Mouse (Mus musculus) gastrocnemius, postnatal 14 days (tissue): ENCODE measurements at regions not wholly inside any gene's neighbourhood (a gene's known extent, or its start where the extent isn't known, plus 50 kb on each side); places are given as distances from the start of the nearest gene placed in this dataset.

Experiments
- DNase-seq: peaks from one replicate; pipeline ENCODE4 v3.0.0; 2021; ENCODE audit warnings: mixed read lengths
- intact Hi-C: fragments of 180-260 bp; cut with DNase I; formaldehyde crosslinking; loops from one replicate; pipeline ENCODE4 v1.15.1; 2025; ENCODE audit warnings: low total_unique reads

- intact Hi-C loops = no loop called here
- no peak for DNase-seq
Measured at GRCm38 (mm10) chr7:136530006-136530785, 364.2 kb upstream of the Mgmt start.

GRCm38 (mm10) chr7:136531301-136531700 lies 363.1 kb upstream of the Mgmt start:
- peak; percentile 52 for DNase-seq
- intact Hi-C loops = no loop called here

GRCm38 (mm10) chr7:136541876-136542655 lies 352.3 kb upstream of the Mgmt start:
- intact Hi-C loops = no loop called here
- no peak for DNase-seq

- no peak for DNase-seq
- intact Hi-C loops = no loop called here
Measured at GRCm38 (mm10) chr7:136542896-136543295, 351.5 kb upstream of the Mgmt start.

GRCm38 (mm10) chr7:136547837-136548236 lies 346.6 kb upstream of the Mgmt start:
- DNase-seq = no peak

GRCm38 (mm10) chr7:136556436-136556835 lies 338.0 kb upstream of the Mgmt start:
- intact Hi-C loops = no loop called here
- DNase-seq = no peak

More at GRCm38 (mm10) chr7:136547837-136548236, 346.6 kb upstream of the Mgmt start:
- intact Hi-C loops = no loop called here

- no peak for DNase-seq
- intact Hi-C loops = no loop called here
Measured at GRCm38 (mm10) chr7:136559536-136559935, 334.9 kb upstream of the Mgmt start.

- intact Hi-C loops = no loop called here
- DNase-seq = no peak
Measured at GRCm38 (mm10) chr7:136570911-136571310, 323.5 kb upstream of the Mgmt start.

GRCm38 (mm10) chr7:136581896-136582295 lies 312.5 kb upstream of the Mgmt start:
- no peak for DNase-seq
- intact Hi-C loops = no loop called here

GRCm38 (mm10) chr7:136584361-136584760 lies 310.1 kb upstream of the Mgmt start:
- intact Hi-C loops = no loop called here
- no peak for DNase-seq

GRCm38 (mm10) chr7:136588491-136588890 lies 305.9 kb upstream of the Mgmt start:
- no peak for DNase-seq
- intact Hi-C loops = no loop called here

- DNase-seq = no peak
- intact Hi-C loops = no loop called here
Measured at GRCm38 (mm10) chr7:136590947-136591346, 303.5 kb upstream of the Mgmt start.

GRCm38 (mm10) chr7:136607278-136608120 lies 286.9 kb upstream of the Mgmt start:
- intact Hi-C loops = no loop called here
- DNase-seq = no peak

- intact Hi-C loops = no loop called here
- peak; percentile 15 for DNase-seq
Measured at GRCm38 (mm10) chr7:136613496-136613895, 280.9 kb upstream of the Mgmt start.

- no peak for DNase-seq
- intact Hi-C loops = no loop called here
Measured at GRCm38 (mm10) chr7:136624496-136624895, 269.9 kb upstream of the Mgmt start.

- DNase-seq = peak; percentile 43
- intact Hi-C loops = no loop called here
Measured at GRCm38 (mm10) chr7:136631089-136631488, 263.3 kb upstream of the Mgmt start.

- DNase-seq = no peak
- intact Hi-C loops = no loop called here
Measured at GRCm38 (mm10) chr7:136640160-136640559, 254.3 kb upstream of the Mgmt start.

GRCm38 (mm10) chr7:136640771-136641170 lies 253.6 kb upstream of the Mgmt start:
- intact Hi-C loops = no loop called here
- DNase-seq = no peak

- DNase-seq = no peak
- intact Hi-C loops = no loop called here
Measured at GRCm38 (mm10) chr7:136649796-136650195, 244.6 kb upstream of the Mgmt start.

GRCm38 (mm10) chr7:136659930-136660329 lies 234.5 kb upstream of the Mgmt start:
- DNase-seq = no peak
- intact Hi-C loops = no loop called here
